Mouse (Mus musculus) adrenal gland, postnatal 36 days (tissue): ENCODE data around the gene Susd3. TPM values are rescaled to one million over a fixed set of nuclear protein-coding genes. Genes with fewer than 3 reads are reported as not detected.
A peak's percentile ranks its signal among the peaks of the same experiment; 100 is the strongest.

Source experiments
- DNase-seq, 2 experiments: peaks; one replicate each; pipeline ENCODE4 v3.0.0; 2021; ENCODE audit warnings: mixed read lengths in 1 of 2
- total RNA-seq, 2 experiments: library from RNA; stranded (reverse); gene quantifications; 2 replicates each; pipeline ENCODE4 v1.2.3; 2021

Susd3 gene
- total RNA-seq, 2 experiments from 2014 or later = 1.2 to 36.5 TPM

DNA sequence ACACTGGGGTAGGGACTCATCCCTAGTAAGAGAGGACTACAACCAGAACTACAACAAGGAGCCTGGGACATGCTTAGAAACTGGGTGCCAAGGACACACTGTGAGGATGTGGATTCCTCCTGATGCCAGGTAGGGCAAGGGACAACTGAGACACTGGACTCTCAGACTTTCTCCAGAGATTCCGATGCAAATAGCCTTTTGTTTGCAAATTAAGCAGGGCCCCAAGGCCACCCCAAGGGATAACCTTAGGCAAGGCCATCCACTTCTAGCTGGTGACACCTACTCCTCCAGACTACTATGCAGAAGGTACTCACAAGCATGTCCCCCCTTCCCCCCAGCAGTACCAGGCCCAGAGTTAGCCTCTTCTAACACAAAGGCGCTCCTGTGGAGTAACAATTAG is 1.9 kb downstream of the Susd3 start:
- DNase-seq = no peak

DNA sequence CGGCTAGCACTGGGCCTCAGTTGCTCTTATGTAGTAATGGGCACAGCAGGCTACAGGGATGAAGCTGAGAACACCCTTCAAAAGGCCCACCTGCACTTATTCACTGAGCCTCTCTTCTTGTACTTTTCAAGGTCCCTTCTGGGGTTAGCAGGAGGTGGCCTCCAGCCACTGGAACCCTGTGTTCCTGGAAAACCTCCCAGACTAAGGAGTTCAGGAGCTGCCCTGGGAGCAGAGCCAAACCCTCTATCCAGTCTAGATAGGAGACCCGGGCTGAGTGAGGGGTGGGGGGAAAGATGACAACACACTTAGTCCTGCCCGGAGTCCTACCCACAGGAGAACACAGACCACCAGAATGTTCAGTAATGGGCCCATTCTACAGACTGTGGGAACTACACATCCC is 2.5 kb downstream of the Susd3 start:
- DNase-seq = peak in 1 of 2 experiments; percentile 80

DNA sequence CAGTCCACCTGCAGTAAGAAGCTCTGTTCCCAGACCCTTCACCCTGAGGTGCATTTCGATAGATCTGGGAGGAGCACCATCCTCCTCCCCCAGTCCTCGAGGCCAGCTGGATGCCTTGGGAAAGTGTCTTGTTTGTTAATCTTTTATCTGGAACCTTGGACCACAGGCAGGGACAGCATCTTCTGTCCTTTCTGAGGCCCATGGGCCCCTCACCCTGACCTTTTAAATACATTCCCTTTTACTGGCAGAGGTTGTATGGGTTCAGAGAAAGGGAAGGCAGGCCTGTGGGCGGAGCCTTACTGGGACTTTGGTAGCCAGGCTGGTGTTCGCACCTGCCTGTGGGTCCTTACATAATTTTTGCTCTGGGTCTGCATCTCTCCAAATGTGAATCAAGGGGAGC is 3.3 kb downstream of the Susd3 start:
- peak in 1 of 2 experiments; percentile 58 for DNase-seq

DNA sequence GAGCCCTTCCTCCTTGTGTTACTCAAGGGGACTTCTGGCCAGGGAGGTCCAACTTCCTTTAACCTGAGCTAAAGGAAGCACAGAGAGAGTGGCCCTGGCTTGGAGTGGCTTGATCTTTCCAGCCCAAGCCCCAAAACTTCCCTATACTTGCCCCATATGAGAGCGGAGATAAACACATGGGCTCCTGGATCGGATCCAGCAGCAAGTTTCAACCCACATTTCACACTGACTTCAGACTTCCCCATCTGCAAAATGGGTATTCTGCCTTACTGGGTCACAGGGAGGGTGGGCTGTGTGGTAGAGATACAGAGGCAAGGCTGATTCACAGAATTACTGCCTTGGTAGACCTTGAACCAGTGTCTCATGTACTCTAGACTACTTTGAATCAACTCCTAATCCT is 5.0 kb downstream of the Susd3 start:
- DNase-seq = no peak

DNA sequence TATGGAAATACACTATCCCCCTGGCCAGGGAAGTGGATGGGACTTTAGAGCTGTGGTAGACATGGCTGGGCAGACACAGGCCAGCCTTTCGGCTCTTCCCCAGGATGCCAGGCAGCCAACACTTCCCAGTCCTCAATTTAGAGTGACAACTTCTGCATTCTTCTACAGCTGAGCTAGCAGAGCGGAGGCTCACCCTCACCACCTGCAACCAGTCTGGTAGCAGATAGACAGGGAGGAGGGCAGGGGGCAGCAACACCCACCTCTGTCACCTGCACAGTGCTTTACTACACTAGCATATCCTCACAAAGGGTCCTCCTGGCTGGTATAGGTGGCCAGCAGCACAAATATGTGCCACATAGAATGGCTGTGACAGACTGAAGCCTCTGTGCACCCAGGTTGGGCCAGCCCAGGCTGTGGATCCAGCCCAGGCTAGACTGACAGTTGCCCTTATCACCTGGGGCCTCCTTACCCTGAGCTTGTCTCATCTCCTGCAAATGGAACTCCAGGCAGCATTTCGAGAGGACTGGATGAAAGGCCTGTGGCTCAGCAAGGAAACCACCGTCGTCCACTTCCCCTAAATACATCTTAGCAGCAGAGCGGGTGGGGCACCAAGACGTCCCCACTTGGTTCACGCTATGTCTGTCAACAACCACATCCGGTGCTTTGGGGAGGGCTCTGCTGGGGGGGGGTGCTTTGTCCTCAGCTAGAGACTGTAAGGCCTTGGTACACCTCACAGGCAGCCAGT is 6.0 kb downstream of the Susd3 start:
- DNase-seq = peak in 1 of 2 experiments; percentile 43

DNA sequence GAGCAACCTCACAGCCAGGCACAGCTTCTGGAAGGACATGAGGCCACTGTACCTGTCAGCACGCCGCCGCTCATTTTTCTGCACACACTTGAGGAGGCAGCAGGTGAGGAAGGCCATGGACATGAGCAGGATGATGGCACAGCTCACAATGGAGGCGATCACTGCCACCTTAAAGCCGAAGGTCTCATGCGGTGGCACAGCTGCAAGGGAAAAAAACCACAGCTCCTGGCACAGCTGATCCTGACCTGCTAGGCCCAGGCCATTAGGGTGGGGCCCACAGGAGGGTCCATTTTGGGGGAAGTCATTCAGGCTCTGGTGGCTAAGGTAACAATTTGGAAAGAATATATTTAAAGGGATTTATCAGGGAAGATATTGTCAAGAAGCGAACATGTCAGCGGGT is 9.8 kb downstream of the Susd3 start:
- DNase-seq = no peak

DNA sequence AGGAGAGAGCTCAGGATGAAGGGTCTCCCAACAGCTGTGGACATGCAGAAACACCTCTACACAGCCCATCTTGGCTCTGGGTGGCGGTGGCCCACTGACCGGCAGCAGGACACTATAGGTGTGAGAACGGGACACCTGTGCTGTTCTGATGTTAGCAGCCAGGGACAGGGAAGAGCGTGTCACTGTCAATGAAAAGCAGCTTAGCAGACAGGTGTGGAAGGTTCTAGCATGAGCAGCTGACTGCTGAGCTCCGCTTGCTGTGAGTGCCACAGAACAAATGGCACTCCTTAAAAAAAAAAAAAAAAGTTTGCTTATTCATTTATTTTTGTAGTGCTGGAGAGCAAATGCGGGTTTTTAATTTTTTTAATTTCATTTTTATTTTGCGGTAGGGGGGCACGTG is 10.9 kb downstream of the Susd3 start:
- DNase-seq = no peak

DNA sequence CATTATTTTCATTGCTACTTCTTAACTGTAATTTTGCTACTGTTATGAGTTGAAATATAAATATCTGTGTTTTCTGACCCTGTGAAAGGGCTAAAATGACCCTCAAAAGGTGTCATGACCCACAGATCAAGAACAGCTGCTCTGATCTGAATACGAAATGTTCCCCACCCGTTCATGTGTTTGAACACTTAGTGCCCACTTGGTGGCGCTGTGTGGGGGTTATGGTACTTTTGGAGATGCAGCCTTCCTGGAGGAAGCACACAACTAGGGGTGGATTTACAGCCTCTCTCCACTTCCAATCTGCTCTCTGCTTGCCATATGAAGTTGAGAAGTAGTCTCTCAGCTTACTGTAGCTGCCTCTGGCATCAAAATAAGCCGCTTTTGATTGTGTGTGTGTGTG is 13.8 kb downstream of the Susd3 start:
- no peak for DNase-seq

DNA sequence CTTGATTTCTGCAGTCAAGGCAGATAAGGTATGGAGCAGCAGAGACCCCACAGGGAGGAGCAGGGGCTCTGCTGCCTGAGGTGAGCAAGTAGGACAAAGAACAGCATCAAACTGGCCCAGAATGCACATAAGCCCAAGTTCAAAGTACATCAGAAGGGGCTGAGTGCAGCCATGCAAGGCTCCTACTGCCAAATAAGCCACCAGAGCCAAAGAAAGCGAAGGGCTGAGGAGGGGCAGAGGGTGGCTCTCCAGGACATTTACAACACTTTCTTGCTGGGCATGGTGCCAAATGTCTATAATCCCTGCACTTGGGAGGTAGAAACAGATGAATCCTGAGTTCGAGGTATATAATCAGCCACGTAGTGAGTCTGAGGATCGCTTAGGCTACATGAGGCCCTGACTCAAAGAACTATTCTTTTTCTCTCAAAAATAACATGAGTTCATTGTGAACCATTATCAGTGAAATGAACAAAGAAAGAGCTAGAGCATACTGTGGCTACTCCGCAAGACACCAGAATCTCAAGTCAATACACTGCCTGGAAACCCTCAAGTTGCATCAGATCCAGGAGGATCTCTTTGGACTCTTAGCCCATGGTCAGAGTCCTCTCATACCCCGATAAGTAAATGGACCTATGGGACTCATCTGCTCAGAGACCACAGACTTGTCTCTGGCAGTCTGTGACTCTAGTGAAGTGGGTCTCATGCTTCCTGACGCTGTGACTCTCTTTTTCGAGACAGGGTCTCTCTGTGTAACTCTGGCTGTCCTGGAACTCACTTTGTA is 14.5 kb downstream of the Susd3 start:
- DNase-seq = no peak

DNA sequence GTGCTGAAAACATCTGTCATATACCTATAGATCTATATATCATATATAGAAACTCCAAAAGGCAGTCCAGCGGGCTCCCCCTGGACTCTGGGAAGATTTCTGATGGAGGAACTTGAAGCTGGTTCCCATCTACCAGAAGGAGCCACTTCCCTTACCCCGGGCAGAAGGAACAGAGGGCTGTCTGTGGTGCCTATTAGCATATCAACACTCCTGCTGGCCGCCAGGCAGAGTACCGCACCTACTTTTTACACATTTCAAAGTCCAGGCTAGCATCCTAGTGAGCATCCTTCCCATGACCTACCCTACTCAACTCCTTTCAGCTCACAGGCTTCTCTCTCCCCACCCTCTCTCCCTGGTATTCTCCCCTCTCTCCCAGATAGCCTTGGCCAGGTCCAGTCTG is 22.9 kb downstream of the Susd3 start:
- DNase-seq = no peak

DNA sequence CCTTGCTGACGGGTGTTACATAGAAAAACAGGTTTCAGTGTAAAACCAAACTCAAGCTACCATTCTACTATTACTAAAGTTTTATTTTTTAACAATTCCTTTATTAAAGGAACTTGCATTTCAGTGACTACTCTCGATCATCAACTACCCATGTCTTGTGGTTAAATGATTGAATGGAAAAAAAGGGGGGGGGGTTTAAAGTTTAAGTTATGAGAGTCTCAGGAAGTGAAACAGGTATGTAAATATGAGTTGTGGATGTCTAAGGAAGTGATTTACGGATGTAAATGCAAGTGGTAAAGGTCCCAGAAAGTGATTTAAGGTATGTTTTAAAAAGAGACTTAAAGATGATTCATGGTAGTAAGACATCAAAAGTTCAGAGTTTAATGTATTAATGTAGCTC is 23.3 kb downstream of the Susd3 start:
- no peak for DNase-seq

DNA sequence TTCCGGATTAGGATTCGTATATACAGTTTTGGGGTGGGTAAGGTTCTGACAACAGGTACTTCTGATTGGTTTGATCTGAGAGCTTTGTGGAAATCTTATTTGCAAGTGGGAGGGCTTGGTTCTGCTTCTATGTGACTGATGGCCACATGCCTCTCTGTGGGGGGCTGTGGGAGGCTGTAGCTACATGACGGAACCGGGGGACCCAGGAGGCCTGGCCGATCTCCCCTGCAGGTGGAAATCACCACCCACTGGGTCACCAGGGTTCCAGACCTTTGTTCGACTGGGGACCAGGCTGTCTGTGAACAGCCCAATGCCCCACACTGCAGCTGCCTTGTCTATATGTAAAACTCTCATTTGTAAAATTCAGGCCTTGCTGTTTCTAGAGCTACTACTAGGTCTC is 23.8 kb downstream of the Susd3 start:
- DNase-seq = no peak

DNA sequence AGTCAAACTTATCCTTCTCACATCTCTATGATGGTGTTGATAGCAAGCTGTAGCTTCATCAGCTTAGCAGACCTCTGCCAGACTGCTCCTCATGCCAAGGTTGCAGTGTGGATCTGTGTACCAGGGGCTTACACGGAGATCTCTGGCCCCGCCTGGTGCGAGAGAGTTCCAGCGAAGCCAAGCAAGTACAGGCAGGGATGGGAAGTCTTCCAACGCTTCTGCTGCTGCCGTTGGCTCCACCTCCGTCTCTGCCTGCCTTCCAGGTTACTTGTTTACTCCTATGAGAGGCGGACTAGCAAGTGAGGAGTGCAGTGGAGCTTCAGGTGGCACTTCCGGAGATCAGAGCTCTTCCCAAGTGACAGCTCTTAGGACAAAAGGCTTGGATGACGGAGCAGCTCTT is 24.2 kb downstream of the Susd3 start:
- no peak for DNase-seq

DNA sequence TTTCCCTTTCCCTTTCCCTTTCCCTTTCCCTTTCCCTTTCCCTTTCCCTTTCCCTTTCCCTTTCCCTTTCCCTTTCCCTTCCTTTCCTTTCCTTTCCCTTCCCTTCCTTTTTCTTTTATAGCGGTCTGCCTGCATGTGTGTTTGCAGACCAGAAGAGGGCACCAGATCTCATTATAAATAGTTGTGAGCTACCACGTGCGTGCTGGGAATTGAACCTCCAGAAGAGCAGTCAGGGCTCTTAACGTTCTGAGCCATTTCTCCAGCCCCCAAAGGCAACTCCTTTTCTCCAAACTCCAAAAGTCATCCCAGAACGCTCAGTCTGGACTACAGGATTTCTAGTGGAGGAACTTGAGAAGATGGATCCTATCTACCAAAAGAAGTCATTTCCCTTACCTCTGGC is 27.6 kb downstream of the Susd3 start:
- no peak for DNase-seq

DNA sequence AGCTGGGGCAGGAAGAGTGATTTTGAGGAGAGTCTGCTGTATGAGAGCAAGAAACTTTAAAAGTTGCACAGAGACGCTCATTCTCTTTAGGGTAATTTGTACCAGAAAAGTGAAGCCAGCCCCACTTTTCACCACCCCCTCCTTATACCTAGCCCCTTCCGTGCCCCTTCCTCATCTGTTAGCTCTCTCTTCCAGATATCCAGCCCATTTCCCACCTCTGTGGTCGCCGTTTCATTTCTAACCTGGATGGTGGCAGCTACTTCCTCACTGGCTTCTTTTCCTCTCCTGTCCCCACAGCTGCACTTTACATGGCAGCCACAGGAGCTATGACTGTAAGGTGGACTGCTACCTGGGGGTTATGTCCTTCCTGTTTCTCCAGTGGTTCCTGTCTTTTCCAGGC is 29.1 kb downstream of the Susd3 start:
- no peak for DNase-seq

DNA sequence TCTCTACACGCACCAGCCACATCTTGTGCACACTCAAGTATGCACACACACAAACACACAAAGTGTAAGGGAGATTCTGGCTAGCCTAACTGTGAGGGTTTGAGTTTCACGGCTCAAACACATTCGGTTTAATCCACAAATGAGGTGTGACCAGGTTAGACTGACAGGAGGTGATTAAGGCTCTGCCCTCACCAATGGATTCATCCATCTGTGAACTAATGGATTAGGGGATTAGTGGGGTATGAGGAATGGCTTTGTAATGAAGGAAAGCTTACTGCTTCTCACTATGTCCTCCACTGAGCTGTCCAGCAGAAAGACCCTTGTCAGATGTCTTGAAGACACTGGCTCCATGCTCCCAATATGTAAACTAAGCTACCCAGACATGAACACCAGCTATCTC is 29.9 kb downstream of the Susd3 start:
- no peak for DNase-seq

DNA sequence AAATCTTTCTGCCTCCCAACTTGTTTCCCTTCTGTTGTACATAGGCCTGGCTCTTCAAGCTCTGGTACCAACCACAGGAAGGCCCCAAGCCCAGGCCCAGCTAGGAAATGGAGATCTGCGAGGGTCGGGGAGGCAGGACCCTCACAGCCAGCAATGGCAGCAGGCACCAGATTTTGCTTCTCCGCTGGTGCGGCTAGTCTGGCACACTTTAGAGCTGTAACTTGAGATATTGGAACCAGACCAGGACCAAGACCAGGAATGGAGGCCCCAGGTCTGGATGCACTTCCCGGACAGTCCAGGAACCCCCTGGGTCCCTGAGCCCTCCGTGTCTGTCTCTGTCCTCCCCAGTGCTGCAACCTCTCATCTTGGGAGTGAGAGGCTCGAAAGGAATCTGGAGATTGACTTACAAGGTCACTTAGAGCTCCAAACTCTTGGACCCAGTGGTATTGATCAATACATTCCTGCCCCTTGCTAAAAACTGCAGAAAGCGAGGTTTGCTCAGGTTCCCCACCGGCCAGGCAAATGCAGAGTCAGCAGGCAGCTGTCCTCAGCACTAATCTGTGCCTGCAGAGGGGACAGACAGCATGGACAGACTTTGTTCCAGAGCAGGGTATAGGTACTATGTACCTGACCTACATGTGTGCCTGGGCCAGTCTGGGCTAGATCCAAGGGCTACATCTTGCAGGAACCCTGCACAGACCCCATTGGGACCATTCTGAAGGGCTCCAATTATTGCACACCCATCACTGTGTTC is 31.5 kb downstream of the Susd3 start:
- DNase-seq = no peak

DNA sequence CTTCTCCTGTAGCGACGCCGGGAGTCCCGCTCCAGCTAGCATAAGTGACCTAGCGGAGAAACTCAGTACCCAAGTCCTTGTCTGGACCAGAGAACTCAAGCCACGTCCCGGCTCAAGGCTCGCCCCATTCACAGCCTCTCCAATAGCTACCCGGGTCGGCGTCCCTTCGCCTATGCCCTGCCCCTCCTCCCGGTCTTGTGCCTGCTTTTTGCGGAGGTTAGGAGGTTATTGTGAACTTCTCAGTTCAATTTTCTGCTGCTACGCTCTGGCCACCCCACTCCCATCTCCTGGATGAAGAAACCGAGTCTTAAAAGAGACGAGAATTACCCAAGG is 32.3 kb downstream of the Susd3 start:
- DNase-seq = no peak

DNA sequence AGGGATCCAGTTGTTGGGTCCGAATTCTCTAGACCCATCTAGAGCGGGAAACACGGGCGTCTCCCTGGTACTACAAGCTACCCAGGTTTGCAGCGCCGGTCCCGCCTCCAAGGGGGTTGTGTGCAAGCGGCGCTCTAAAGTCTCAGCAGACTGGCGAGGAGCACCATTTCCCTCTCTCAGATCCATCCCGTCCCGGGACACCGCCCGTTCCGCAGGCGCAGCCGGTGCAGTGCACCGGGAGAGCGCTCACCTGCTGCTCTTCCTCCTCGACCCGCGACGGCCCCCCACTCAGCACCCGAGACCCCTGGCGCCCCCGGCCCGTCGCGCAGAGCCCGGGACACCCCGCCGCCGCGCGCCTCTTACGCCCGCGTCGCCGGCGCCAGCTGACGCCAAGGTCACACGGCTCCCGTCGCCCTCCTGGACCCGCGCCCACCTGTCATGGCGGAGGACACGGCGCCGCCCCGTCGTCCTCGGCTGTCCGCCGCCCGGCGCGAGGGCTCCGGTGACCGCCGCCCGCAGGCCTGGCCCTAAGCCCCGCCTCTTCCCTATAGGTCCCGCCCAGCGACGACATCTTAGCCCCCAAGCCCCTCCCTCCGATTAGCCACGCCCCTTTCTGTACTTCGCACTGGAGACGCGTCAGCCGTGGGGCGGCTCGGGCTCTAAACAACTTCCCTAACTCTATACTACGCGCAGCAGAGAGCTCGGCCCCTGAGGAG is 32.8 kb downstream of the Susd3 start, which contains the start of gene Card19:
Card19 (minus strand) TSS at position 534 of the 716 bp plus-strand sequence.
- DNase-seq = peak; percentile 98

DNA sequence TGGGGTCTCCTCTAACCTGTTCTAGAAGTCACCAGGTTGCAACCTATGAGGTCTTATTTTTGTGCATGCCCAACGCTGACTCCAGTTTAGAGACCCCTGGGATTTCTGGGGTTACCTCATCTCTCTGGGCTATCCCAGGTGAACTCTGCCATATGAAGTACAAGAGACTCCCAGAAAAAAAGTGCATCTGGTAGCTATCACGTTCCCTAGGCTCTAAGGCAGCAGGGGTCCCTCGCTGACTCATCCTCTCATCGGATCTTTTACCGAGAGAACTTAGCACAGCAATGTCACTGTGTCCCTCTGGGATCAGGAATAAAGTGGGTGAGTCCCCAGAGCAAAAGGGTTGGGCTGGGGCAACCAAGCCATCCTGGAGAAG is 33.4 kb downstream of the Susd3 start:
- no peak for DNase-seq

DNA sequence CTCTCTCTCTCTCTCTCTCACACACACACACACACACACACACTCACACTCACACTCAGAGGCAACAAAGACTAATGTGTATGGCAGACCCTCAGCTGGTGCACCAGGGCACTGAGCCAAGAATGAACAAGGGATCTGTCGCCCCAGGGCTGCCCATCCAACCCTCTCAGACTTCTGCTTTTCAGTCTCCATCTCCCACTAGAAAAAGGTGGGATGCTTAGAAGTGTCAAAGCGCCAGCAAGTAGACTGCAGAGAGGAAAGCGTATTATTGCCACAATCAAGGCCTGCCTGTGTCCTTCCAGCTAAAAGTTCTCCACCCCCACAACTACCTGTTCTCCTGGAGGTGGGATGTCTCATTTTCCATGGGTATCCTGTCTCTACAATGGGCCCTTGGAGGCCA is 34.1 kb downstream of the Susd3 start:
- no peak for DNase-seq

DNA sequence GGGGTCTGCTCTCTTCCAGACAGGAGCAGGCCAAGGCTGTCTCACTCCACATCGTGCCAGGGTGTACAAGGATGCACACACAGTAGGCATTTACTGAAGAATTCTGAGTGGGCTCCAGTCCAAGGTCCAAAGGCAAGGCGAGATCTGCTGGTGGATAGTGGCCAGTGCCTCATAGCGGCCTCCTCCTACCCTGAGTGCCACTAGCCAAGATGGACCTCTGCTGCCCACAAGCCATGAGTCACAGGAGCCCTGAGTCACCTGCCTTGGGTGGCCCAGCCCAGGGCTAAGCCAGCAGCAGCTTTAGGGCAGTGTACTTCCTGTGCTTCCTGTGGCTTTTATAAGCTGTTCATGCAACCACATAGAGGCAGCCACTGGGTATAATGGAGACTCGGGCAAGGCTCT is 35.0 kb downstream of the Susd3 start:
- peak; percentile 89 to 91 for DNase-seq
